Mouse (Mus musculus): ENCODE measurements around the gene Shank3.

DNA sequence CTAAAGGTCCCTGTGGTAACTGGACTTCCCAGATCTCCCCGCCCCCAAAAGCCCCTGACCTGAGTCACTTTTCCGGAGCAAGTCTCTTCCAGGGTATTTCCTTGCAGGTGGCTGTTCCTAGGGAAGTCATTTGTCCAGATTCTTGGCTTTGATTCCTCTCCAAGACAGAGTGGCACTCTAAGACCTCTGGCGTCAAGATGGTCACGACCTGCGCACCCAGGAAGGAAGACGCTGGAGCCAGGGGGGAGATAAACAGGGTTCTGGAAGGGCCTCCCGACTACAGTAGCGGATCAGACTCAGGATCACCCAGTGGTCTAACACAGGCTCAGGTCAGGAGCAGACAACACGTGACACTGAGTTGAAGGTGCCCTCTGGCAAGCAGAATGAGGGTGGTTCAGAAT lies 22.3 kb upstream of the Shank3 start, which contains the start of gene Arsa:
- TF ChIP-seq CTCF (IDR thresholded peaks at IDR 0.05; ENCODE audit: low read depth, low read length), result no peak
- no peak for TF ChIP-seq POLR2A (IDR thresholded peaks at IDR 0.05; ENCODE audit: insufficient read depth, low read length)
- no peak for TF ChIP-seq EP300 (IDR thresholded peaks at IDR 0.05; ENCODE audit: insufficient read depth, low read depth, low read length)

Measured in ES-Bruce4 (cell line).